Mouse (Mus musculus) lung, postnatal 0 days (tissue): ENCODE results near the gene Rinl. TPM values are rescaled to one million over a fixed set of nuclear protein-coding genes. Genes with fewer than 3 reads are reported as not detected.

Experiments
- ATAC-seq: fragments of 200-750 bp; cut with Nextera tagmentation; 2 replicates; pipeline ENCODE4 v1.8.0; 2017; ENCODE audit warnings: moderate library complexity
- DNase-seq: peaks from one replicate; pipeline ENCODE4 v3.0.0-alpha.2; 2016; ENCODE audit warnings: low spot score
- H3K27ac ChIP-seq: fragments of 300-500 bp; sonication (generic); 2 replicates; pipeline ENCODE4 v1.5.1; 2014; ENCODE audit warnings: antibody characterized with exemption, mild to moderate bottlenecking, low read length, mixed read lengths
- H3K27me3 ChIP-seq: fragments of 300-500 bp; sonication (generic); replicated peaks from 2 replicates; pipeline ENCODE4 v1.6.1; 2014; ENCODE audit warnings: low read length, mixed read lengths; ENCODE audit not compliant: insufficient read depth
- H3K36me3 ChIP-seq: fragments of 300-500 bp; sonication (generic); 2 replicates; pipeline ENCODE4 v1.6.1; 2014; ENCODE audit warnings: low read length, mixed read lengths; ENCODE audit not compliant: insufficient read depth
- H3K4me1 ChIP-seq: fragments of 300-500 bp; sonication (generic); 2 replicates; pipeline ENCODE4 v1.6.1; 2014; ENCODE audit warnings: antibody characterized with exemption, low read depth, low read length, mixed read lengths; ENCODE audit not compliant: insufficient read depth
- H3K4me2 ChIP-seq: fragments of 300-500 bp; sonication (generic); replicated peaks from 2 replicates; pipeline ENCODE4 v1.6.1; 2014; ENCODE audit warnings: low read depth, mild to moderate bottlenecking, low read length, moderate library complexity, mixed read lengths
- H3K4me3 ChIP-seq: fragments of 300-500 bp; sonication (generic); 2 replicates; pipeline ENCODE4 v1.5.1; 2014; ENCODE audit warnings: low read depth, low read length
- H3K9ac ChIP-seq: fragments of 300-500 bp; sonication (generic); replicated peaks from 2 replicates; pipeline ENCODE4 v1.6.1; 2014; ENCODE audit warnings: low read depth, mild to moderate bottlenecking
- H3K9me3 ChIP-seq: fragments of 300-500 bp; sonication (generic); 2 replicates; pipeline ENCODE4 v1.6.1; 2016; ENCODE audit warnings: low read length, mixed read lengths
- CTCF ChIP-seq: IDR thresholded peaks from 2 replicates; pipeline ENCODE4 v1.5.1; 2016; ENCODE audit warnings: antibody characterized with exemption, mild to moderate bottlenecking
- EP300 ChIP-seq: IDR thresholded peaks from 2 replicates; pipeline ENCODE4 v1.6.1; 2016; ENCODE audit warnings: antibody characterized with exemption, mild to moderate bottlenecking, control low read depth
- WGBS: fragments of 180-500 bp; shearing (Covaris S2); extraction: QIAGEN DNeasy Blood & Tissue Kit; methylation state at CpG from one replicate; pipeline ENCODE4 v1.1.7; 2014; 5-methylcytosine and 5-hydroxymethylcytosine counted together
- polyA plus RNA-seq: library from polyadenylated mRNA; unstranded; fragments of >200 nt; fragmentation: Nextera tagmentation; extraction: Ambion mirVana; gene quantifications from 2 replicates; pipeline ENCODE4 v1.2.1, GENCODE M21; 2015

Rinl gene
- polyA plus RNA-seq, 1 experiment from 2014 or later, result 10.2 TPM

- Histone ChIP-seq H3K36me3 (no peaks in the 10 kb centered on the region), H3K4me1 (no peaks in the 10 kb centered on the region), H3K27me3 (no peaks in the 10 kb centered on the region), H3K4me3 (no peak overlapping the region), H3K27ac (no peak overlapping the region), H3K9me3 (no peaks in the 10 kb centered on the region), H3K4me2 (no peak overlapping the region), H3K9ac (no peak overlapping the region)
- WGBS, result 72% methylated on average over 9 of the region's 9 CpGs
- 0 out of 2 replicates have a peak, but pooled peaks have one; percentile 23 for ATAC-seq
- no peak for DNase-seq
- TF ChIP-seq EP300 (no peak), CTCF (no peak)
Measured at GRCm38 (mm10) chr7:28838331-28838730, 49.6 kb downstream of the Rinl start.

GRCm38 (mm10) chr7:28847273-28847672 lies 58.5 kb downstream of the Rinl start:
- H3K9me3 ChIP-seq, result no peaks in the 10 kb centered on the region
- H3K4me2 ChIP-seq, result no peak overlapping the region
- no peak for TF ChIP-seq EP300
- no peak for TF ChIP-seq CTCF
- no peaks in the 10 kb centered on the region for H3K36me3 ChIP-seq
- H3K4me3 ChIP-seq, result no peak overlapping the region
- WGBS, result 54% methylated on average over 1 of the region's 1 CpGs
- H3K9ac ChIP-seq, result no peak overlapping the region
- no peak for ATAC-seq
- no peak for DNase-seq
- H3K27me3 ChIP-seq, result no peaks in the 10 kb centered on the region
- no peak overlapping the region for H3K27ac ChIP-seq
- no peaks in the 10 kb centered on the region for H3K4me1 ChIP-seq

Other genes starting within 250 kb of the Rinl start
- gene Sycn, start 248.1 kb upstream of the Rinl start, polyA plus RNA-seq, result not detected in 2 replicates
- not detected in 2 replicates for gene Nccrp1, start 241.7 kb upstream of the Rinl start, polyA plus RNA-seq
- 12.9 and 13.4 TPM in 2 replicates for gene Samd4b, start 190.8 kb upstream of the Rinl start, polyA plus RNA-seq
- 36.3 and 38.2 TPM in 2 replicates for gene Pak4, start 190.8 kb upstream of the Rinl start, polyA plus RNA-seq
- gene Acp7, start 157.6 kb upstream of the Rinl start, polyA plus RNA-seq, result not detected in 2 replicates
- gene Fbxo27, start 96.1 kb upstream of the Rinl start, polyA plus RNA-seq, result 2.3 and 2.8 TPM in 2 replicates
- gene Fbxo17, start 72.2 kb upstream of the Rinl start, polyA plus RNA-seq, result 10.9 and 11.0 TPM in 2 replicates
- gene Mrps12, start 47.1 kb upstream of the Rinl start, polyA plus RNA-seq, result 99.7 and 101 TPM in 2 replicates
- gene Sars2, start 47.0 kb upstream of the Rinl start, polyA plus RNA-seq, result 6.0 and 7.0 TPM in 2 replicates
- not detected in 2 replicates for gene Ccer2, start 32.8 kb upstream of the Rinl start, polyA plus RNA-seq
- gene Sirt2, start 22.2 kb upstream of the Rinl start, polyA plus RNA-seq, result 55.4 and 57.1 TPM in 2 replicates
- gene Nfkbib, start 21.5 kb upstream of the Rinl start, polyA plus RNA-seq, result 42.3 and 42.7 TPM in 2 replicates
- gene Hnrnpl, start 19.6 kb downstream of the Rinl start, polyA plus RNA-seq, result 151 and 154 TPM in 2 replicates
- gene Ech1, start 36.2 kb downstream of the Rinl start, polyA plus RNA-seq, result 287 and 308 TPM in 2 replicates
- 14.9 and 15.6 TPM in 2 replicates for gene Lgals4, start 44.9 kb downstream of the Rinl start, polyA plus RNA-seq
- gene Lgals7, start 74.9 kb downstream of the Rinl start, polyA plus RNA-seq, result 2.2 and 3.0 TPM in 2 replicates
- 0.27 and 0.33 TPM in 2 replicates for gene Capn12, start 92.5 kb downstream of the Rinl start, polyA plus RNA-seq
- 202 and 218 TPM in 2 replicates for gene Actn4, start 173.4 kb downstream of the Rinl start, polyA plus RNA-seq
- gene Eif3k, start 192.9 kb downstream of the Rinl start, polyA plus RNA-seq, result 287 and 294 TPM in 2 replicates
- gene Map4k1, start 193.1 kb downstream of the Rinl start, polyA plus RNA-seq, result 2.0 and 3.5 TPM in 2 replicates